In genomic region chr17:26561290-26561640, GRCm38 (mm10) we compare ENCODE assay signal across 8 mouse cellular contexts. TPM values are rescaled to one million over a fixed set of nuclear protein-coding genes. Genes with fewer than 3 reads are reported as not detected.
DNase-seq lines count a peak whose midpoint lies in the region; ATAC-seq lines count a peak whose summit lies in the region.

Gene Ergic1, plus strand, starts transcription at chr17:26561489.

- DNase-seq in adipocyte (ENCODE audit: low spot score) = peak; percentile 81
- DNase-seq in embryo, embryonic 10 days (ENCODE audit: low spot score) = peak; percentile 93
- DNase-seq in gastrocnemius, postnatal 14 days = peak; percentile 96
- DNase-seq in induced T-regulatory cell, adult 2 months (ENCODE audit: low read depth) = peak; percentile 92
- peak; percentile 79 to 85 for DNase-seq in left cerebral cortex, adult 8-10 months (ENCODE audit: low spot score in 2 of 2)
- DNase-seq in right cerebral cortex, adult 18-20 months = peak; percentile 93
- peak; percentile 71 for DNase-seq in urinary bladder, postnatal 10 days (ENCODE audit: low spot score)

- peak; percentile 100 for ATAC-seq in megakaryocyte, adult 5-6 weeks (ENCODE audit: poor library complexity, severe bottlenecking)

- intact Hi-C loops in gastrocnemius, postnatal 14 days (cut with DNase I; ENCODE audit: low total_unique reads) = no loop called here

RNA-seq across cellular contexts. Expression of gene Ergic1, which starts in this region (rescaled TPM):
- total RNA-seq in gastrocnemius, postnatal 14 days (2021) = 10 to 100 TPM; 71.4 to 87.7 TPM
- 100 to 1,000 TPM; 131 to 191 (median 161) TPM for total RNA-seq in left cerebral cortex, adult 8-10 months (2022)
- total RNA-seq in megakaryocyte, adult 5-6 weeks (2015) = 18.9 and 22.1 TPM in 2 replicates
- 9.6 and 16.3 TPM in 2 replicates for total RNA-seq in megakaryocyte, adult 5-6 weeks (2017)

Comparison
In these comparisons a context has a peak if more than half of its experiments do, and no peak if none do; other contexts are left out.
1. Peak in every context shown above with its lines: DNase-seq and ATAC-seq.